Mouse (Mus musculus) spleen, adult 2 months (tissue): ENCODE results near the gene Gtpbp1. TPM values are rescaled to one million over a fixed set of nuclear protein-coding genes. Genes with fewer than 3 reads are reported as not detected.

ENCODE experiments used
- DNase-seq, 2 experiments: peaks; one replicate each; pipeline versions ENCODE4 v3.0.0 to v3.0.0-alpha.2; 2012 to 2021; ENCODE audit warnings: low spot score in 2 of 2, low read depth in 1 of 2
- H3K27ac ChIP-seq: fragments of 200-500 bp; 2 replicates; pipeline ENCODE4 v1.5.1; 2012; ENCODE audit warnings: low read length, inconsistent platforms; ENCODE audit not compliant: insufficient read depth
- H3K27me3 ChIP-seq: fragments of 200-500 bp; 2 replicates; pipeline ENCODE4 v1.6.1; 2012; ENCODE audit warnings: mild to moderate bottlenecking, moderate library complexity, low read length, inconsistent platforms; ENCODE audit not compliant: control insufficient read depth, insufficient read depth
- H3K36me3 ChIP-seq: fragments of 200-500 bp; 2 replicates; pipeline ENCODE4 v1.6.1; 2012; ENCODE audit warnings: mild to moderate bottlenecking, low read length, inconsistent platforms; ENCODE audit not compliant: control insufficient read depth, insufficient read depth
- H3K4me1 ChIP-seq: fragments of 200-500 bp; 2 replicates; pipeline ENCODE4 v1.6.1; 2011; ENCODE audit warnings: inconsistent platforms; ENCODE audit not compliant: control insufficient read depth, insufficient read depth, insufficient read length
- H3K4me3 ChIP-seq: fragments of 200-500 bp; 2 replicates; pipeline ENCODE4 v1.5.1; 2011; ENCODE audit warnings: mild to moderate bottlenecking, inconsistent platforms; ENCODE audit not compliant: insufficient read depth, insufficient read length; ENCODE audit errors: extremely low read depth
- CTCF ChIP-seq: fragments of 200-500 bp; IDR thresholded peaks from 2 replicates; pipeline ENCODE4 v1.5.1; 2011; ENCODE audit warnings: mild to moderate bottlenecking, inconsistent platforms; ENCODE audit not compliant: insufficient read depth, insufficient read length, insufficient replicate concordance; ENCODE audit errors: extremely low read depth
- POLR2A ChIP-seq: fragments of 200-500 bp; IDR thresholded peaks from 2 replicates; pipeline ENCODE4 v1.6.1; 2011; ENCODE audit warnings: low read depth, low read length, inconsistent platforms
- WGBS: fragments of 180-500 bp; shearing (Covaris S2); methylation state at CpG from one replicate; pipeline ENCODE4 v1.1.7; 2018; 5-methylcytosine and 5-hydroxymethylcytosine counted together
- polyA plus RNA-seq: library from polyadenylated mRNA; depleted of rRNA; stranded (reverse); fragments of >200 nt; gene quantifications from 2 replicates; pipeline ENCODE4 v1.2.3, GENCODE M21; 2012

Gtpbp1 gene
- polyA plus RNA-seq, 1 experiment = 40.3 TPM

DNA sequence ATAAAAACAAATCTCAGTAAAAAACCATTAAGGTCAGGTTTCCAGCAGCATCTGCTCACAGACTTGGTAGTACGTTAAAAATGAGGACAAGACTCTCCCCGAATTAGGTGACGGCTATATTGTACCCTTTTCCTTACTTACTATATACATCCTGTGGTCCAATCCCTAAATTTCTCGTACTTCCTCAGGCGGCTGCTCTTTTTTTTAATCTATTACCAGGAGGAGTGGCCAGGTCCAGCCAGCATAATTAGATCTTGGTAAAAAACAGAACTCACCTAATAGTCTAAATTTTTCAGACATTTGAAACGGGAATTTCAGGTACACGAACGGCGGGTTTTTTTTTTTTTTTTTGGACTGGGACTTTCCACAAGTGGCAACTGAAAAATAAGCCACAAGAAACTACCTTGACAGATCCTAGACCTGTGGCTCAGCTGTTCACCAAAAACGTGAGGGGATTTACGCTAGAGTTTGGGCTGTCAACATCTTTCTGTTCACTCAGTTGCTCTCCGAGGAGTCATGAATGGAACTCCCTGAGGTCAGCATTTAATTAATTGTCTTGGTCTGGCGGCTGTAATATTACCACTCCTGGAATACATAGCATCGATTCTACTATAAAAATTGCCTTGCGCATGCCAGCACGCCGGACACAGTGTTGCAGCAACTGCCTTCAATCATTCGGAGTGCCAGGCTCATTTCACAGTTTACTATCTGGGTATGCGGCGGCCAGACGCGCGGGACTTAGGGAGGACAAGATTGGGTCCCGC is 801 bp upstream of the Gtpbp1 start:
- Histone ChIP-seq H3K27ac (peak overlapping the region; percentile 68), H3K4me3 (peak overlapping the region; percentile 52; the same call in 1 of the 2 replicates), H3K36me3 (no peaks in the 10 kb centered on the region), H3K27me3 (no peaks in the 10 kb centered on the region), H3K4me1 (peaks cover 30% of the 10 kb centered on the region; the same call in 1 of the 2 replicates)
- TF ChIP-seq POLR2A (no peak; the same call in 1 of the 2 replicates), CTCF (no peak)
- DNase-seq = no peak
- 11% methylated on average over 24 of the region's 24 CpGs for WGBS

DNA sequence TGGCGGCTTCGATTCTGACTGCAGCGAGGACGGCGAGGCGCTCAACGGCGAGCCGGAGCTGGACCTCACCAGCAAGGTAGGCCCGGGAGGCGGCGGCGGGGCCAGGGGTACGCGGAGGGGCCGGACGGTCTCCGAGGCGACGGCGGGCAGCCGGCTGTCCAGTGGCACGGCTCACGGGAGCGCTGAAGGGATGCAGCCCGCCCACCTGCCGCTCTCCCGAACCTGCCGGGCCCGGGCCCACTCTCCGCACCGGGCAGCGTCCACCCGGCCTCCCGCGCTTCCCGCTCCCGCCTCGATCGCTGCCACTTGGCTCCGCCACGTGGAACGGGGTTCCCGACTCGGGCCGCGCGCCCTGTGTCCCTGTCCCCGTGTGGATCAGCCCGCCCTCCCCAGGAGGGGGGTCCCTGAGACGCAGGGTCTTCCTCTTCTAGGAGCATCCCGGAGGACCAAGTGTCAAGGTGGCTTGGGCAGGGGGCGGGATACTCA is 421 bp downstream of the Gtpbp1 start:
- Histone ChIP-seq H3K27ac (peak overlapping the region; percentile 79), H3K4me3 (peak overlapping the region; percentile 83), H3K27me3 (no peaks in the 10 kb centered on the region), H3K36me3 (peaks cover 1% of the 10 kb centered on the region; the same call in 1 of the 2 replicates), H3K4me1 (peaks cover 21% of the 10 kb centered on the region; the same call in 1 of the 2 replicates)
- TF ChIP-seq CTCF = no peak
- no peak for TF ChIP-seq POLR2A
- under 1% methylated on average over 40 of the region's 53 CpGs for WGBS
- DNase-seq = peak in 1 of 2 experiments; percentile 41

DNA sequence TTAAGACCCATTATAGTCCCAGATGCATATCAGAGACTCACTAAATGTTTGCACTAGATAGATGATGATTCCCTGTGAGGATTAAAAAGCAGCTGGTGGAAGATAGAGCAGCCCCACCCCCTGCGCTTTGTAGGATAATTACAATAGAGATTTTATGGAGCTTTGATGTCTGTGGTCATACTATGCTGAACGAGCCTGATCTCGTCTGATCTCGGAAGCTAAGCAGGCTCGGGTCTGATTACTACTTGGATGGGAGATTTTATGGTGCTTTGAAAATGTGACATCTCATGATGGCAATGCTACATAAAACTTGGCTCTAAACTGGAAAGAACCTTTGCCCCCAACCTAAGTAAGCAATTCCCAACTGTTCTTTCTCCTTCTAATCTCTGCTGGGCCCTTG is 1.7 kb downstream of the Gtpbp1 start:
- no peak for DNase-seq
- TF ChIP-seq POLR2A = no peak
- Histone ChIP-seq H3K27me3 (no peaks in the 10 kb centered on the region), H3K27ac (no peak overlapping the region), H3K4me3 (no peak overlapping the region), H3K4me1 (peaks cover 14% of the 10 kb centered on the region; the same call in 1 of the 2 replicates), H3K36me3 (peaks cover 6% of the 10 kb centered on the region)
- 88% methylated on average over 5 of the region's 5 CpGs for whole genome bisulfite sequencing

DNA sequence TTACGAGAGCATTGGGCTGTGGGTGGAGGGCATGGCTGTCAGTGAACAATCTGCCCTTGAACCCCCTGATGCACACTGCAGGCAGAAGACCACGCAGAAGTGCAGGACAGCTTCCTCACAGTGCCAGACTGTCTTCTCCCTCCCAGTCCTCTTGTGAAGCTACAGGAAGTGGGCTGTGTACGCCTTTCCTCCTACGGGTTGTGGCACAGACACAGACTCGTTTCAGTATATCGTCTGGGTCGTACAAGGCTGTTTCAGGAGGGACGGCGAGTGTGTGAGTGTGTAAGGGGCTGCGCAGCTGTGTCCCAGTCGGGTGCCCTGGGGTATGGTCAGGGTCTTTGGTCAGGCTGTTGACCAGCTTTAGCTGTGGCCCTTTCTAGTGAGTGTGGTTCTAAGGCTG is 3.1 kb downstream of the Gtpbp1 start:
- Histone ChIP-seq H3K4me1 (peaks cover 11% of the 10 kb centered on the region; the same call in 1 of the 2 replicates), H3K27ac (peak overlapping the region; percentile 69), H3K36me3 (peaks cover 6% of the 10 kb centered on the region), H3K27me3 (no peaks in the 10 kb centered on the region), H3K4me3 (peak overlapping the region; percentile 51)
- WGBS = 3% methylated on average over 11 of the region's 11 CpGs
- TF ChIP-seq POLR2A = no peak
- TF ChIP-seq CTCF = no peak
- DNase-seq = peak in 1 of 2 experiments; percentile 38

DNA sequence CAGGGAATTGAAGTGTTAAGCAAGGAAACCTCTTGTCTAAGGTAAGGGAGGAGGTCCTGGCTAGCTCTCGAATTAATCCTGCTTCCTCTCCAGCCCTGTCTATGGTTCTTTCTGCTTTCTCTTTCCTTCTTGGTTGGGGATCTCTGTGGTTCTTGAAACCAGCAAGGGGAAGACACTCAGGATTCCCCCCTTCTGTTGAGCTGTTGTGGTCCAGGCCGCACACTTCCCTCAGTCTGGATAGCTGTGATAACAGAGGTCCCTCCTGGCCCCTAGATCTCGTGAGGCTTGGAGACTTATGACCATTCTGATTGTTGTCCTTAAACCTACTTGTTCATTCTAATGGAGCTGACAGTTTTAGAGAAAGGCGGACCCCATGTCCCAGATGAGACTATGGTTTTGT is 3.9 kb downstream of the Gtpbp1 start:
- Histone ChIP-seq H3K36me3 (peaks cover 6% of the 10 kb centered on the region), H3K4me1 (peaks cover 11% of the 10 kb centered on the region; the same call in 1 of the 2 replicates), H3K27me3 (no peaks in the 10 kb centered on the region), H3K4me3 (no peak overlapping the region), H3K27ac (peak overlapping the region; percentile 69)
- no peak for DNase-seq
- 44% methylated on average over 4 of the region's 4 CpGs for whole genome bisulfite sequencing
- TF ChIP-seq CTCF (no peak), POLR2A (no peak)

DNA sequence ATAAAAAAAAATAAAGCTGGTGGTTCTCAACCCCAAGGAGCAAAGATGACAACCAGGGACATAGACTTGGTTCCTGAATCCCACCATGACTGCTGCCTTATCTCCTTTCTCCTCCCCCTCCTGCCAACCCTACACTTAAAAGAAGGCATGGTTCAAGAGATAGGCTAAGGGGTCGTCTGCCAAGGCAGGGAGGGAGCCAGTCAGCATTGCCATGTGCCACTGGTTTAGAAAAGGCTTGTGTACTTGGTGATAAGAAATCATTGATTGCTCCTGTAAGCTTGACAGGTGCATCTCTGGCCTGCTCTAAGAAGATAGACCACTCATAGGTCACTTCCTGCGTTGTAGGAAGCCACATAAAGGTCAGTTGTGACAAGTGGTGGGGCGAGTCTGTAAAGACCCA is 4.9 kb downstream of the Gtpbp1 start:
- Histone ChIP-seq H3K27me3 (no peaks in the 10 kb centered on the region), H3K4me1 (peaks cover 11% of the 10 kb centered on the region; the same call in 1 of the 2 replicates), H3K4me3 (no peak overlapping the region), H3K27ac (no peak overlapping the region), H3K36me3 (peaks cover 6% of the 10 kb centered on the region)
- DNase-seq = no peak
- 75% methylated on average over 3 of the region's 3 CpGs for WGBS
- TF ChIP-seq POLR2A = no peak
- TF ChIP-seq CTCF = no peak

DNA sequence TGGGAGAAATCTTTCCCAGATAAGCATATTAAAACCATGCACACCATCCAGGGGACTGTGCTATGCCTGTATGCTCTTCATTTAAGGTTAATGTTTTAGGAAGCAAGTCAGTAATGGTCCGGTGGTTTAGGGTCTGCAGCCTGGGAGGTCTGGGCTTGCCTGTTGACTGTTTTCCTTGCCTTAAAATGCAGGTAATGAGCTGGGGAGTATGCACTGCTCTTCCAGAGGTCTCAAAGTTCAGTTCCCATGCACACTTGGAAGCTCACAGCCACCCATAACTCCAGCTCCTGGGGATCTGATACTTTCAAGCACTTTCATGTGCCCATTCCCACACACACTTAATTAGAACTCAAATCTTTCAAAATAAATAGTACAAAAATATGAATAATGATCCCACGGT is 5.9 kb downstream of the Gtpbp1 start:
- peaks cover 11% of the 10 kb centered on the region; the same call in 1 of the 2 replicates for H3K4me1 ChIP-seq
- no peak overlapping the region for H3K4me3 ChIP-seq
- no peak for DNase-seq
- peaks cover 6% of the 10 kb centered on the region for H3K36me3 ChIP-seq
- TF ChIP-seq POLR2A = no peak
- TF ChIP-seq CTCF = no peak
- WGBS = 95% methylated on average over 2 of the region's 2 CpGs
- H3K27me3 ChIP-seq = no peaks in the 10 kb centered on the region
- H3K27ac ChIP-seq = no peak overlapping the region
